Mouse (Mus musculus): ENCODE results near the gene Trpc3.
"Not testable (repeated sequence)": the region's sequence is repeated elsewhere in the genome, so short reads cannot be mapped to it uniquely, and the experiment has no call there.

The Trpc3 gene

DNA sequence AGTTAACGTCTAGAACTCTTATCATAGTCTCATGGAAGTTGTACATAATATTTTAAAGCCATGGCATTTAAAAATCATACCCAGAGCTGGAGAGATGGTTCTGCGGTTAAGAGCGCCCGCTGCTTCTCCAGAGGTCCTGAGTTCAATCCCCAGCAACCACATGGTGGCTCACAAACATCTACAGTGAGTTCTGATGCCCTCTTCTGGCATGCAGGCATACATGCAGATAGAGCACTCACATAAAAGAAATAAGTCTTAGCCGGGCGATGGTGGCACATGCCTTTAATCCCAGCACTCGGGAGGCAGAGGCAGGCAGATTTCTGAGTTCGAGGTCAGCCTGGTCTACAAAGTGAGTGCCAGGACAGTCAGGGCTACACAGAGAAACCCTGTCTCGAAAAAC lies 90.2 kb downstream of the Trpc3 start:
- DNase-seq (ENCODE audit: low spot score): not testable (repeated sequence)

DNA sequence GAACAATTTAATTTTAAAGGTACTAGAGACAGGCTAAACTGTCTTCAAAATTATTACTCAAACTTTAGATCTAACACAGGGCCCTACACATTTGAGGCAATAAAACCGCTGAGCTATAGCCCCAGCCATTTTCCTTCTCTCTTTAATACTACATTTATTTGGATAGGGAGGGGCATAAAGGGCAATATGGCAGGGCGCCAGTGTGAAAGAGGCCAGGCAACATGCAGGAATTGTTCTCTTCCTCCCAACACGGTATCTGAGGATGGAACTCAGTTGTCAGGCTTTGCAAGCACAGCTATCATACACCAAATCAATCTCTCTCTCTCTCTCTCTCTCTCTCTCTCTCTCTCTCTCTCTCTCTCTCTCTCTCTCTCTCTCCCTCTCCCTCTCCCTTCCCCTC lies 91.2 kb downstream of the Trpc3 start:
- DNase-seq (ENCODE audit: low spot score): no peak

DNA sequence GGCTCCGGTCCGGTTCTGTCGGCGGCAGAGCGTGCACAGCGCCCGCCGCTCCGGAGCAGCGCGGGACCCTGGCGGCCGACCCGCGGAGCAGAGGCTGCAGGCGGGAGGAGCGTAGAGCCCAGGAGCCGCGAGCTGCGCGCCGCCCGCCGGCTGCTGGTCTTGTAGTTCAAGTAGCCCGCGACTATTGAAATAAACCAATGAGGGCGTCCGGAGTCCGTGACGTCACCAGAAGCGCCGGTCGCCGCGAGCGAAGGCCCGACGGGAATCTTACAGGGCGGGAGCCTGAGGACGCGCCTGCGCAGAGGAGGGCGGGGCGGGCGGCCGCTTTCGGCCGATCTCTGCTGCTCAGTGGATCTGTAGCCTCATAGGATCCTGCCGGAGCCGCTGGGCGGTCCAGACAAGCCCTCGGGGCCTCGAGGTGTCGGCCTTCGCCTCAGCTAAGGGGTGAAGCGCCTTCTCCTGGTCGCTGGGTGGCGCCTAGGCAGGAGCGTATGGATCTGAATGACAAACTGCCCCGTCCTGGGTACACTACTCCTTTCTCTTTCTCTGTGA lies 118.1 kb downstream of the Trpc3 start, which contains the start of gene Ccna2:
Gene Ccna2 (minus strand): TSS at position 324 of the 552 bp plus-strand sequence.
- DNase-seq (ENCODE audit: low spot score): peak; percentile 99

DNA sequence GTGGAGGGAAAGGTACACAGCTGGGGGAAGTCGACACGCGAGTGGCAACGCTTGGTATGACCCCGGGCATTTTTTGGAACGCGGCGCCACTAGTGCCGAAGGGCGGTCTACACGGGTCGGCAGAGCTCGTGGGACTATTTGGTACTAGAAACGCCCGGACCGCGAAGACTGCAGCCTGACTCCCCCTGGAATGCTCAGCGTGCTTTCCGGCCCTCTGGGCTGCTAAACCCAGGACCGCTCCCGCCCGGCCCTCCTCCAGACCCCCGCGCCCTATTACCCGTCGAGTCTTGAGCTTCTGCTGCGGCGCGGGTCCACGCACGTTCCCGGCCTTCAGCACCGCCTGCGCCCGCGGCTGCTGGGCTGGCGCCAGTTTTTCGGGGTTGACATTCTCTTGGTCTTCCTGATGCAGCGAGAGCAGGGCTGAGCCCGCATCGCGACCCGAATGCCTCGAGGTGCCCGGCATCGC lies 118.6 kb downstream of the Trpc3 start:
- no peak for DNase-seq (ENCODE audit: low spot score)

All from yolk sac, embryonic 10.5 days (tissue).